In the genomic region with DNA sequence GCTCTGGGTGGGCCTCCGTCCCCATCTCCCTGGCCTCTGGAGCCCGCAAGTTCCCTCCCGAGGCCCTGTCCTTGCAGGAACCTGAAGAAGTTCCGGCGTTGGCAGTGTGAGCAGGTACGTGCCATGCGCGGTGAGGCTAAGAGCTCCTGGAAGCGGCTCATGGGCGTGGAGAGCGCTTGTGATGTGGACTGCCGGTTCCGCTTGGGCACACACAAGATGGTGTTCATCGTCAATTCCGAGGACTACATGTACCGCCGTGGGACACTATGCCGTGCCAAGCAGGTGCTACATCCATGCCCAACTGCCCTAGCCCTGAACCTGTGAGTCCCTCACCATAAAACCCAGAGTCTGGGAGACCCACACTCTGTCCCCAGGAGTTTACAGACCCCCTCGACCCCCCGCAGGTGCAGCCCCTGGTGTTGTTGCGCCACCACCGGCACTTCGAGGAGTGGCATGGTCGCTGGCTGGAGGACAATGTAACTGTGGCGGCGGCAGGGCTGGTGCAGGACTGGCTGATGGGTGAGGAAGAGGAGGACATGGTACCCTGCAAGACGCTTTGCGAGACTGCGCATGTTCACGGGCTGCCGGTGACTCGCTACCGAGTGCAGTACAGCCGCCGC, we compare ENCODE assay signal across 11 mouse cellular contexts. TPM values are rescaled to one million over a fixed set of nuclear protein-coding genes. Genes with fewer than 3 reads are reported as not detected.
DNase-seq lines count a peak whose midpoint lies in the region; ATAC-seq and TF ChIP-seq lines count a peak whose summit lies in the region.
"Had no signal": no experiment of that assay in that cellular context is flagged by ENCODE, and none has a peak within 500 bp of the region (broad histone marks: within the 10 kb centered on the region; RNA-seq: fewer than 3 reads in every experiment).

No protein-coding gene starts in this region.

- no peak overlapping the region for H3K9ac ChIP-seq in liver, postnatal 0 days (replicated peaks)
- H3K9ac ChIP-seq in stomach, postnatal 0 days (ENCODE audit: low read length), result no peak overlapping the region
- H3K9ac ChIP-seq: hindbrain, embryonic 15.5 days had no signal

- H3K36me3 ChIP-seq in liver, postnatal 0 days (replicated peaks; ENCODE audit: insufficient read depth, low read length), result peaks cover 41% of the 10 kb centered on the region
- peaks cover 28% of the 10 kb centered on the region for H3K36me3 ChIP-seq in stomach, postnatal 0 days (ENCODE audit: control insufficient read depth, insufficient read depth, low read length)

- no peaks in the 10 kb centered on the region for H3K9me3 ChIP-seq in liver, postnatal 0 days (ENCODE audit: low read length)
- no peaks in the 10 kb centered on the region for H3K9me3 ChIP-seq in stomach, postnatal 0 days (ENCODE audit: control insufficient read depth, low read length)
- H3K9me3 ChIP-seq: hindbrain, embryonic 15.5 days had no signal

- H3K27me3 ChIP-seq in liver, postnatal 0 days (ENCODE audit: insufficient read depth, low read length), result no peaks in the 10 kb centered on the region
- H3K27me3 ChIP-seq in stomach, postnatal 0 days (ENCODE audit: control insufficient read depth, insufficient read depth, low read length), result no peaks in the 10 kb centered on the region
- H3K27me3 ChIP-seq: hindbrain, embryonic 15.5 days had no signal

- DNase-seq in frontal cortex, postnatal 10 days (ENCODE audit: low spot score in 2 of 2), result peak; percentile 4 to 7
- DNase-seq in frontal cortex, adult 2 months (ENCODE audit: extremely low spot score in 1 of 2, low spot score in 1 of 2), result no peak
- DNase-seq in liver, postnatal 0 days, result peak; percentile 12
- no peak for DNase-seq in liver
- DNase-seq in thymus, postnatal 14 days, result peak; percentile 6
- no peak for DNase-seq in thymus, postnatal 36 days
- peak; percentile 13 for DNase-seq in stomach, postnatal 0 days (ENCODE audit: low spot score)

- no peak overlapping the region for H3K4me2 ChIP-seq in liver, postnatal 0 days (ENCODE audit: low read depth, low read length)
- no peak overlapping the region for H3K4me2 ChIP-seq in stomach, postnatal 0 days (replicated peaks; ENCODE audit: low read depth)
- H3K4me2 ChIP-seq: hindbrain, embryonic 15.5 days had no signal

- no peak for ATAC-seq in liver, postnatal 0 days
- ATAC-seq in stomach, postnatal 0 days (ENCODE audit: low FRiP score, low TSS enrichment), result no peak
- no peak for ATAC-seq in activated CD4-positive, CD25-positive, alpha-beta regulatory T cell, adult 4 months

- H3K4me3 ChIP-seq in liver, postnatal 0 days (ENCODE audit: low read depth, low read length), result no peak overlapping the region
- no peak overlapping the region for H3K4me3 ChIP-seq in stomach, postnatal 0 days (ENCODE audit: low read depth, low read length)
- H3K4me3 ChIP-seq: erythroblast, embryonic 14.5 days; heart, adult 2 months; hindbrain, embryonic 15.5 days had no signal

- 92% methylated on average over 35 of the region's 35 CpGs for WGBS in liver, postnatal 0 days (ENCODE audit: insufficient replicate concordance)
- 93% methylated on average over 35 of the region's 35 CpGs for WGBS in stomach, postnatal 0 days

- TF ChIP-seq CTCF in liver, postnatal 0 days (IDR thresholded peaks at IDR 0.05; ENCODE audit: low read depth), result no peak
- TF ChIP-seq CTCF in stomach, postnatal 0 days (IDR thresholded peaks at IDR 0.05; ENCODE audit: low read depth), result no peak

- no peaks in the 10 kb centered on the region for H3K4me1 ChIP-seq in liver, postnatal 0 days (ENCODE audit: insufficient read depth)
- no peaks in the 10 kb centered on the region for H3K4me1 ChIP-seq in stomach, postnatal 0 days (replicated peaks; ENCODE audit: control insufficient read depth, insufficient read depth)
- H3K4me1 ChIP-seq: hindbrain, embryonic 15.5 days had no signal

- TF ChIP-seq EP300 in liver, postnatal 0 days (IDR thresholded peaks at IDR 0.05; ENCODE audit: low read depth), result no peak
- TF ChIP-seq EP300 in stomach, postnatal 0 days (optimal IDR thresholded peaks at IDR 0.05), result no peak

- H3K27ac ChIP-seq in liver, postnatal 0 days (ENCODE audit: low read depth), result no peak overlapping the region
- H3K27ac ChIP-seq in stomach, postnatal 0 days (replicated peaks), result no peak overlapping the region
- H3K27ac ChIP-seq: heart, adult 2 months; hindbrain, embryonic 15.5 days had no signal

RNA-seq across cellular contexts. Expression of gene F2rl3, which starts 4.8 kb away (rescaled TPM):
- polyA plus RNA-seq in frontal cortex, adult 2 months (2012; rRNA removed), result 0.42 and 0.65 TPM in 2 replicates
- polyA plus RNA-seq in liver, postnatal 0 days (2015; fragmentation: Nextera tagmentation; extraction: Ambion mirVana), result 2.6 and 3.3 TPM in 2 replicates
- polyA plus RNA-seq in stomach, postnatal 0 days (2015; fragmentation: Nextera tagmentation; extraction: Ambion mirVana), result 1.4 and 1.6 TPM in 2 replicates
- 1 to 10 TPM; 8.1 to 10.0 TPM for polyA plus RNA-seq in activated CD4-positive, CD25-positive, alpha-beta regulatory T cell, adult 4 months (2017; shearing (Covaris generic))

RNA-seq across cellular contexts. Expression of gene Sin3b, which starts 33.8 kb away (rescaled TPM):
- polyA plus RNA-seq in frontal cortex, adult 2 months (2012; rRNA removed), result 134 and 150 TPM in 2 replicates
- 81.1 and 87.7 TPM in 2 replicates for polyA plus RNA-seq in liver, postnatal 0 days (2015; fragmentation: Nextera tagmentation; extraction: Ambion mirVana)
- 188 and 197 TPM in 2 replicates for polyA plus RNA-seq in stomach, postnatal 0 days (2015; fragmentation: Nextera tagmentation; extraction: Ambion mirVana)
- 100 to 1,000 TPM; 115 to 120 TPM for polyA plus RNA-seq in activated CD4-positive, CD25-positive, alpha-beta regulatory T cell, adult 4 months (2017; shearing (Covaris generic))

Comparison
In these comparisons a context has a peak if more than half of its experiments do, and no peak if none do; other contexts are left out.
1. DNase-seq: peak in frontal cortex, postnatal 10 days (2 of 2), liver, postnatal 0 days (single experiment), thymus, postnatal 14 days (single experiment) and stomach, postnatal 0 days (single experiment); none in frontal cortex, adult 2 months (0 of 2), liver (single experiment) and thymus, postnatal 36 days (0 of 2).